Mouse (Mus musculus): ENCODE measurements at regions not wholly inside any gene's neighbourhood (a gene's known extent, or its start where the extent isn't known, plus 50 kb on each side); places are given as distances from the start of the nearest gene placed in this dataset.

- Histone ChIP-seq H3K36me3 (ENCODE audit: control insufficient read depth, insufficient read depth, low read length) (no peaks in the 10 kb centered on the region), H3K79me2 (replicated peaks; ENCODE audit: control insufficient read depth, insufficient read depth, low read length) (no peaks in the 10 kb centered on the region), H3K27ac (no peak overlapping the region), H3K27me3 (ENCODE audit: control insufficient read depth, insufficient read depth, low read length) (no peaks in the 10 kb centered on the region), H3K4me3 (no peak overlapping the region), H3K4me1 (ENCODE audit: control insufficient read depth, insufficient read depth, low read length) (no peaks in the 10 kb centered on the region; the same call in 1 of the 2 replicates), H3K9ac (ENCODE audit: low read depth, low read length) (no peak overlapping the region)
- intact Hi-C loops (cut with DNase I), result no loop called here
- DNase-seq, result no peak
- 94% methylated on average over 5 of the region's 5 CpGs for WGBS
- TF ChIP-seq CTCF (IDR thresholded peaks at IDR 0.05) (no peak), POLR2A (IDR thresholded peaks at IDR 0.05; ENCODE audit: insufficient read depth, low read depth, low read length) (no peak), EP300 (IDR thresholded peaks at IDR 0.05; ENCODE audit: insufficient read depth, low read depth, low read length) (no peak)
Observed at GRCm38 (mm10) chr2:61022411-61022810, 59.4 kb upstream of the Rbms1 start.

- H3K79me2 ChIP-seq (replicated peaks; ENCODE audit: control insufficient read depth, insufficient read depth, low read length), result no peaks in the 10 kb centered on the region
- H3K27ac ChIP-seq, result no peak overlapping the region
- no peak for TF ChIP-seq POLR2A (IDR thresholded peaks at IDR 0.05; ENCODE audit: insufficient read depth, low read depth, low read length)
- no peaks in the 10 kb centered on the region for H3K27me3 ChIP-seq (ENCODE audit: control insufficient read depth, insufficient read depth, low read length)
- H3K9ac ChIP-seq (ENCODE audit: low read depth, low read length), result no peak overlapping the region
- intact Hi-C loops (cut with DNase I), result no loop called here
- no peak for DNase-seq
- WGBS, result 56% methylated on average over 4 of the region's 4 CpGs
- H3K36me3 ChIP-seq (ENCODE audit: control insufficient read depth, insufficient read depth, low read length), result no peaks in the 10 kb centered on the region
- no peak overlapping the region for H3K4me3 ChIP-seq
- no peaks in the 10 kb centered on the region; the same call in 1 of the 2 replicates for H3K4me1 ChIP-seq (ENCODE audit: control insufficient read depth, insufficient read depth, low read length)
Observed at GRCm38 (mm10) chr2:61020791-61021190, 57.8 kb upstream of the Rbms1 start.

- no peak for TF ChIP-seq CTCF (IDR thresholded peaks at IDR 0.05)
- TF ChIP-seq POLR2A (IDR thresholded peaks at IDR 0.05; ENCODE audit: insufficient read depth, low read depth, low read length), result no peak
- no peak for TF ChIP-seq EP300 (IDR thresholded peaks at IDR 0.05; ENCODE audit: insufficient read depth, low read depth, low read length)
- WGBS, result 28% methylated on average over 6 of the region's 6 CpGs
- H3K79me2 ChIP-seq (replicated peaks; ENCODE audit: control insufficient read depth, insufficient read depth, low read length), result no peaks in the 10 kb centered on the region
- H3K4me3 ChIP-seq, result no peak overlapping the region
- DNase-seq, result no peak
- no peaks in the 10 kb centered on the region for H3K27me3 ChIP-seq (ENCODE audit: control insufficient read depth, insufficient read depth, low read length)
- H3K27ac ChIP-seq, result no peak overlapping the region
- H3K36me3 ChIP-seq (ENCODE audit: control insufficient read depth, insufficient read depth, low read length), result no peaks in the 10 kb centered on the region
- no peaks in the 10 kb centered on the region; the same call in 1 of the 2 replicates for H3K4me1 ChIP-seq (ENCODE audit: control insufficient read depth, insufficient read depth, low read length)
- H3K9ac ChIP-seq (ENCODE audit: low read depth, low read length), result no peak overlapping the region
- intact Hi-C loops (cut with DNase I), result no loop called here
Observed at GRCm38 (mm10) chr2:61013006-61013405, 50.0 kb upstream of the Rbms1 start.

All from heart, adult 2 months (tissue).